Mouse (Mus musculus) embryonic facial prominence, embryonic 11.5 days (tissue): Measurements from ENCODE around the gene Pde3a. TPM values are rescaled to one million over a fixed set of nuclear protein-coding genes. Genes with fewer than 3 reads are reported as not detected.

ENCODE experiments used
- ATAC-seq: fragments of 200-750 bp; cut with Nextera tagmentation; replicated peaks from 2 replicates; pipeline ENCODE4 v1.8.0; 2017; ENCODE audit warnings: low read depth; ENCODE audit not compliant: insufficient number of reproducible peaks, low FRiP score, low TSS enrichment
- DNase-seq: peaks from one replicate; pipeline ENCODE4 v3.0.0-alpha.2; 2015; ENCODE audit warnings: low spot score
- H3K27ac ChIP-seq: fragments of 300-500 bp; sonication (generic); replicated peaks from 2 replicates; pipeline ENCODE4 v1.5.1; 2014; ENCODE audit warnings: mild to moderate bottlenecking, low read depth, low read length, control low read depth
- H3K27me3 ChIP-seq: fragments of 300-500 bp; sonication (generic); 2 replicates; pipeline ENCODE4 v1.6.1; 2014; ENCODE audit warnings: mild to moderate bottlenecking, low read length, moderate library complexity, mixed read lengths; ENCODE audit not compliant: control insufficient read depth, insufficient read depth
- H3K36me3 ChIP-seq: fragments of 300-500 bp; sonication (generic); replicated peaks from 2 replicates; pipeline ENCODE4 v1.6.1; 2014; ENCODE audit warnings: low read depth, mild to moderate bottlenecking, low read length, moderate library complexity, mixed read lengths; ENCODE audit not compliant: control insufficient read depth, insufficient read depth
- H3K4me1 ChIP-seq: fragments of 300-500 bp; sonication (generic); 2 replicates; pipeline ENCODE4 v1.6.1; 2014; ENCODE audit warnings: low read length, mixed read lengths; ENCODE audit not compliant: control insufficient read depth, insufficient read depth
- H3K4me2 ChIP-seq: fragments of 300-500 bp; sonication (generic); 2 replicates; pipeline ENCODE4 v1.6.1; 2014; ENCODE audit warnings: low read depth, mild to moderate bottlenecking, control low read depth, low read length, moderate library complexity
- H3K4me3 ChIP-seq: fragments of 300-500 bp; sonication (generic); 2 replicates; pipeline ENCODE4 v1.5.1; 2014; ENCODE audit warnings: low read depth, low read length, control low read depth
- H3K9ac ChIP-seq: fragments of 300-500 bp; sonication (generic); replicated peaks from 2 replicates; pipeline ENCODE4 v1.6.1; 2014; ENCODE audit warnings: mild to moderate bottlenecking, control low read depth, low read length
- H3K9me3 ChIP-seq: fragments of 300-500 bp; sonication (generic); replicated peaks from 2 replicates; pipeline ENCODE4 v1.6.1; 2016; ENCODE audit warnings: mild to moderate bottlenecking, low read length, inconsistent platforms, mixed read lengths; ENCODE audit not compliant: control insufficient read depth
- WGBS: fragments of 180-500 bp; shearing (Covaris S2); extraction: QIAGEN DNeasy Blood & Tissue Kit; methylation state at CpG from one replicate; pipeline ENCODE4 v1.1.7; 2014; 5-methylcytosine and 5-hydroxymethylcytosine counted together
- polyA plus RNA-seq: library from polyadenylated mRNA; unstranded; fragments of >200 nt; fragmentation: Nextera tagmentation; extraction: Ambion mirVana; gene quantifications from 2 replicates; pipeline ENCODE4 v1.2.1, GENCODE M21; 2014

The Pde3a gene
- polyA plus RNA-seq, 1 experiment from 2014 or later: 2.8 TPM

DNA sequence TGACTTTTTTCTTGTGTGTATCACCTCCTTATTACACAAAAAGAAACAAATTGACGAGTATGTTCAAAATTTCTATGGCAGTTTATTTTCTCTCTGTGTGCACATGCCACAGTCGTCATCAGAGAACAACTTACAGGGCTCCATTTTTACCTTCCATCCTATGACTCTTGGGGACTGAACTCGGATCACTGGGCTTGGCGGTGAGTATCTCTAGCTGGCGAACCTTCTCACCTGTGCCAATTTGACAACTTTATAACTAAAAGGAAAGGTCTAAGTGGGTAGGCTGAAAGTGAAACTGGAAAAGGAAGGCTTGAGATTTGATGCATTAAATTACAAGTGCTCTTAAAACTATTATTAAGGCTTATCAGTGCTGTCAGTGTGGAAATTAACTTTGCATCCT is 22.1 kb downstream of the Pde3a start:
- Histone ChIP-seq H3K9ac (no peak overlapping the region), H3K27me3 (no peaks in the 10 kb centered on the region), H3K4me1 (no peaks in the 10 kb centered on the region), H3K36me3 (no peaks in the 10 kb centered on the region), H3K9me3 (no peaks in the 10 kb centered on the region), H3K4me2 (no peak overlapping the region), H3K4me3 (no peak overlapping the region), H3K27ac (no peak overlapping the region)
- WGBS: 84% methylated on average over 5 of the region's 5 CpGs
- DNase-seq: no peak
- no peak for ATAC-seq

DNA sequence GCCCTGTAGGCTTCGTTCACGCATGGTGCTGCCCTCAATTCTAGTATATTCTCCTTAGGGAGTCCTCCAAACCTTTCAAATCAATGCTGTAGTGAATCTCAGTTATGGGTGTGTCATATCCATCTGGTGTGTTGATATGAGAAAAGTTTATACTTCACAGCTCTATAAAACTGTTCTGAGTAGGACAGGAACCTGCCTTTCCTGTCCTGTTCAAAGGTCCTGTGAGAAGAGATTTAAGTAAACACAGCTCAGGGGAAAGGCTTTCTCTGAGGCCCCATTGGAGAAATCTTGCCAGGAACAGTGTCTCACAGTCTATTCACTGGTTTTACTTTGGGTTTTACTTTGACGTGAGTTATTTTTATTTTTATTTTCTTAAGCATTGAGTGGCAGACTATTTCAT is 22.5 kb downstream of the Pde3a start:
- 91% methylated on average over 3 of the region's 3 CpGs for WGBS
- Histone ChIP-seq H3K36me3 (no peaks in the 10 kb centered on the region), H3K4me2 (no peak overlapping the region), H3K27ac (no peak overlapping the region), H3K9me3 (no peaks in the 10 kb centered on the region), H3K27me3 (no peaks in the 10 kb centered on the region), H3K4me3 (no peak overlapping the region), H3K4me1 (no peaks in the 10 kb centered on the region), H3K9ac (no peak overlapping the region)
- DNase-seq: no peak
- ATAC-seq: no peak

DNA sequence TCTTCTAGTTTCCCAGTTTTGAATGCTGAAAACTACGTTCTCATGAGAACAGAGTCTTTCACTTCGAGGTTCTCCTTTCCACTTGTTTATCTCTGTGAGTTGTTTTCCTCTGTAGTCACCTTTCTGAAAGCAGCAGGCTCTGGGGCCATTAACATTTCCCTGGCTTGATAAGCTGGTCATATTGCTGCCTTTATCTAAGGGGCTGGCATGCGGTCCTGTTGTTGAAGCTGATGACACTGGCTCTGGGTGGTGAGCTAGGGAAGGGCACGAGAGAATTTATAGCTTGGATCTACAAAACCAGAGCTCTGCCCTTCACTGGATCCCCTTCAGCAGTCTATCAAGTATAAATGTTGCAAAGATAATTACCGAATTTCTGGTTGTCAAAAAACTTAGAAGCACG is 24.6 kb downstream of the Pde3a start:
- WGBS: 87% methylated on average over 6 of the region's 6 CpGs
- no peak overlapping the region for H3K4me2 ChIP-seq
- no peaks in the 10 kb centered on the region for H3K4me1 ChIP-seq
- no peaks in the 10 kb centered on the region for H3K9me3 ChIP-seq
- no peak overlapping the region for H3K27ac ChIP-seq
- no peaks in the 10 kb centered on the region for H3K36me3 ChIP-seq
- ATAC-seq: no peak
- H3K4me3 ChIP-seq: no peak overlapping the region
- H3K27me3 ChIP-seq: no peaks in the 10 kb centered on the region
- no peak overlapping the region for H3K9ac ChIP-seq
- no peak for DNase-seq

DNA sequence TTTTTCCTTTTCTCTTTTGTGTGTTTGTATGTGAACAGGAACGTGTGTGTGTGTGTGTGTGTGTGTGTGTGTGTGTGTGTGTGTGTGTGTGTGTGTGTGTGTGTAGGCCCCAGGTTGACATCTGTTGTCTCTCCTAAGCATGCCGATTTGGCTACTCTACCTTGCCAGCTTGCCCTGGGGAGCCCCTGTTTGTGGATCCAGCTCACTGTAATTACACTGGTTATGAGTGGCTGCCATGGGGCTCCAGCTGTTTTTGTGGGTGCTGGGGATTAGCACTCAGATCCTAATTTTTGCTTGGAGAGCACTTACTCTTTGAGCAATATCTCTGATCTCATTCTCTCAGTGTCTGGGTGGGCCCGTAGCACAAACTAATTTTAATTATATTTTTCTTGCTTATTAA is 32.6 kb downstream of the Pde3a start:
- no peak overlapping the region for H3K4me2 ChIP-seq
- H3K27ac ChIP-seq: no peak overlapping the region
- no peaks in the 10 kb centered on the region for H3K9me3 ChIP-seq
- 82% methylated on average over 3 of the region's 3 CpGs for WGBS
- no peak overlapping the region for H3K9ac ChIP-seq
- DNase-seq (no peak), ATAC-seq (no peak)
- no peaks in the 10 kb centered on the region for H3K27me3 ChIP-seq
- no peak overlapping the region for H3K4me3 ChIP-seq
- H3K36me3 ChIP-seq: no peaks in the 10 kb centered on the region
- H3K4me1 ChIP-seq: no peaks in the 10 kb centered on the region

DNA sequence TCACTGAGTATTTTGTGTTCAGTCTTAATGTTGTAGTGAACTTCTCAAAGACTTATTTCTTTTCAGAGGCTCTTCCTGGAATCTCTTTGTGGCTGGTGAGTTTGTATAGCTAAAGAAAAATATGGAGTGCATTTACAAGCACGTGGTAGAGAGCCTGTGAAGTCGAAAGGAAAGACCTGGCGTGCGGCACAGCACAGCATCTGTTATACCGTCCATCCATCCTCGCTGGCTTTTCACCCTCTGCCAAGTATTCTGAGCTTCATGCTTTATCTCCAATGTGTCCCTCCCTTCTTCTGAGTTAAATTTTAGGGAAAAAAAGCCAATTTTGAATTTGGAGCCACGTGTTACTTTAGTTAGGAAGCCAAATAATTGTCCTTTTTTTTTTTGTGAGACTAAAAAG is 33.7 kb downstream of the Pde3a start:
- no peaks in the 10 kb centered on the region for H3K4me1 ChIP-seq
- H3K9ac ChIP-seq: no peak overlapping the region
- no peaks in the 10 kb centered on the region for H3K36me3 ChIP-seq
- 85% methylated on average over 7 of the region's 7 CpGs for WGBS
- H3K9me3 ChIP-seq: no peaks in the 10 kb centered on the region
- H3K27ac ChIP-seq: no peak overlapping the region
- H3K4me3 ChIP-seq: no peak overlapping the region
- DNase-seq (no peak), ATAC-seq (no peak)
- no peak overlapping the region for H3K4me2 ChIP-seq
- H3K27me3 ChIP-seq: no peaks in the 10 kb centered on the region

DNA sequence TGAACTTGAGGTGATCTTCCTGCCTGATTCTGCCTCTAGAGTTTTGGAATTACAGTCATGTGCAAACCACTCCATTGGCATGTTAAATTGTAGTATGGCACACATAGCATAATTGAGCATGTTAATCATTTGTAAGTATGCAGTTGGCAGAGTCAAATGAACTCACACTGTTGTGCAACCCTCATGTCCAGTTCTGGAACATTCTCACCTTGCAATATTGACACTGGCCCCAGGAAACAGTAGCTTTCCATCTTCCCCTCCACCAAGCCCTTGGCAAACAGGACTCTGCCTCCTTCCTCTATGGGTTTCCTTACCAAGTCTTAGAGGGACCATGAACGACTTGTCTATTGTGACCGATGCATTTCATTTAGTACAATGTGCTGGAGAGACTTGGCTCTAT is 42.1 kb downstream of the Pde3a start:
- no peaks in the 10 kb centered on the region for H3K36me3 ChIP-seq
- no peaks in the 10 kb centered on the region for H3K27me3 ChIP-seq
- H3K27ac ChIP-seq: no peak overlapping the region
- WGBS: 91% methylated on average over 2 of the region's 2 CpGs
- no peak overlapping the region for H3K9ac ChIP-seq
- H3K4me1 ChIP-seq: no peaks in the 10 kb centered on the region
- H3K9me3 ChIP-seq: no peaks in the 10 kb centered on the region
- no peak for ATAC-seq
- H3K4me3 ChIP-seq: no peak overlapping the region
- no peak overlapping the region for H3K4me2 ChIP-seq
- DNase-seq: no peak

DNA sequence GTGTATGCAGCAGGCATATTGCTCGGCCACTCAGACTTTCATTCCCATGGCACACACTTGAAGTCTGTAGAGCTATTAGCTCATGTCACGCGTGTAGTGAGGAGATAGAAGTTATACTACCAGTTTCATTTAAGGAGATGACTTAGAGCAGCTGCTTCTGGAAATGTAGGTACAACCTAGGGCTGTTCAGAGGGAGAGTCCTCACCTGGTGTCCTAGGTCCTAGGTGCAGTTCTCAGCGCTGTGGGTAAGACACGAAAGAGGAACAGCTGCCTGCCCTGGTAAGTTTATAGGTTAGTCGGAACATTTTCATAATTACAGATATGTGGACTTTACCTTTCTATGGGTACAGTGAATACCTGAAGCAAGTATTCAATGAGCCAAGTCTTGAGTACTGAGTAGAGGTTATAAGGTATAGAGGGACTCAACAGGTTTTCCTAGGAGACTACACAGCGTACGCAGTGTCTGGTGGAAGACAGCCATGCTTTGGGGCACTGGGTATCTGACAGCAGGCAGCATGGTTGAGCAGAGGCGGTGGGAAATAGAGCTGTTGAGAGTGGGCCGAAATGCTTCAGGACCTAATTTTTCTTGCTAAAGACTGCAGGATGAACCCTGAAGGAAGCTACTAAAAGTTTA is 43.9 kb downstream of the Pde3a start:
- H3K27ac ChIP-seq: no peak overlapping the region
- H3K9me3 ChIP-seq: no peaks in the 10 kb centered on the region
- ATAC-seq: no peak
- H3K9ac ChIP-seq: no peak overlapping the region
- H3K27me3 ChIP-seq: no peaks in the 10 kb centered on the region
- H3K4me2 ChIP-seq: no peak overlapping the region
- DNase-seq: no peak
- no peaks in the 10 kb centered on the region for H3K4me1 ChIP-seq
- no peaks in the 10 kb centered on the region for H3K36me3 ChIP-seq
- WGBS: 91% methylated on average over 10 of the region's 10 CpGs
- no peak overlapping the region for H3K4me3 ChIP-seq

DNA sequence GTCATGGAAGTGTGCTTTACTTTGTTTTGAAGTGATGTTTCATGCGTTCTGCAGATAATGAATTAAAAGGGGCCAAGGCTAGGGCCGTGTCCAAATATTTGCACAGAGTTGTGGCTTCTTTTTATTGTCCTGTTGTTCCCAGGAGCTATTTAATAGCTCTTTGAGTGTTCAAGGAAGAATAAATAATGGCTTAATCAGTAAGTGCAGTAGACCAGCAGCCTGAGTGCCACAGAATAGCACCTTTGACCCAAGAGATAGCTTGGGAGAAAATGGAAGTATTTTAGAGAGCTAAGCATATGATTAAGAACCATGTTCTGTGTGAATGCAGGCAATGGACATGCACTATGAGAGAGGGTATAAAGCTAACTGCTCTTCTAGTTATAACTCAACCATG is 44.4 kb downstream of the Pde3a start:
- Histone ChIP-seq H3K9me3 (no peaks in the 10 kb centered on the region), H3K27me3 (no peaks in the 10 kb centered on the region), H3K36me3 (no peaks in the 10 kb centered on the region), H3K4me3 (no peak overlapping the region), H3K4me2 (no peak overlapping the region), H3K27ac (no peak overlapping the region), H3K9ac (no peak overlapping the region), H3K4me1 (no peaks in the 10 kb centered on the region)
- ATAC-seq (no peak), DNase-seq (no peak)
- WGBS: 73% methylated on average over 2 of the region's 2 CpGs
